Mouse (Mus musculus): ENCODE measurements around the gene Fmod.

GRCm38 (mm10) chr1:133988845-133989244, 48.2 kb upstream of the Fmod start:
- TF ChIP-seq E2F4 (IDR thresholded peaks at IDR 0.05; ENCODE audit: insufficient replicate concordance, low read depth, low read length) (no peak), ETS1 (conservative IDR thresholded peaks at IDR 0.05; ENCODE audit: low read depth, low read length) (no peak), POLR2A (IDR thresholded peaks at IDR 0.05; ENCODE audit: low read depth, low read length) (no peak)
